Mouse (Mus musculus): Measurements from ENCODE around the gene Sfmbt1. TPM values are rescaled to one million over a fixed set of nuclear protein-coding genes. Genes with fewer than 3 reads are reported as not detected.

Sfmbt1 gene
- total RNA-seq, 2 experiments from 2014 or later: 26.7 TPM

DNA sequence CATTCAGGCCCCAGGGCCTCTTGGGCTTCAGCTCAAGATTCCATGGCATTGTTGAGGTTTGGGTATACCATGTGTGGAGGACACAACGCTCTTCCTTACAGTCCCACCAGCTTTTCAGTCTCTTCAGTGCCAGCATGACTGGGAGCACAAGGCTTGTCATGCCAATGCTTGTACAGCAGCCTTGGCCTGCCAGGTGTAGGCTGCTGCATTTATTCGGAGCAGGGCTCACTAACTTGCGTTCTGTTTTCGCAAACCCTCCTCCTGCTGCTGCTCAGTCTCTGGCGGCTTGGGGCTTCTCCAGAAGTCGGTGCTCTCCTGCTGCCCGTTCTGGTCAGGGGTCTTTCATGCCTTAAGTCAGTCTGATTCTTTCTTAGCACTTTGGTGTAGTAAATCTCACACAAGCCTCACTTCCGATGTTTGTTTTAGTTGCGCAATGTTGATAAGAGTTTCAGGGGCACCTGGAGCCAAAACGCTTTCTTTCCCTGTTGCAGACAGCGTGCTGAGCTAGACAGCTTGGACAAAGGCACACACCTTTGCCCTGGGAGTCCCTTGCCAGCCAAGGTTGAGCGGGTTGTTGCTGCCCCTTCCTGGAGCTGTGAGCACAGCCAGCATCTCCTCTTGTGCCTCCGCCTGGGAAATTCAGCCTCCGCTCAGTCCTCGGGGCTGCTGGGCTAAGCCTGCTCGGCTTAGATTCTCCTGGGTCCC lies 146.9 kb downstream of the Sfmbt1 start:
- intact Hi-C loops (cut with DNase I): loop anchor here (5.0 kb wide), 1 partner anchor 164 kb away; no protein-coding TSS in a partner anchor
- DNase-seq (ENCODE audit: extremely low spot score in 1 of 2, low spot score in 2 of 2): no peak

GRCm38 (mm10) chr14:30862368-30862767 lies 147.7 kb downstream of the Sfmbt1 start:
- no peak for DNase-seq (ENCODE audit: extremely low spot score in 1 of 2, low spot score in 2 of 2)
- intact Hi-C loops (cut with DNase I): loop anchor here (5.0 kb wide), 1 partner anchor 165 kb away; no protein-coding TSS in a partner anchor

- DNase-seq (ENCODE audit: extremely low spot score in 1 of 2, low spot score in 2 of 2): no peak
- intact Hi-C loops (cut with DNase I): loop anchor here (5.0 kb wide), 1 partner anchor 77 kb away; the partner anchor contains the start of gene Itih1
Observed at GRCm38 (mm10) chr14:30865311-30865710, 150.7 kb downstream of the Sfmbt1 start.

GRCm38 (mm10) chr14:30867042-30867441 lies 152.4 kb downstream of the Sfmbt1 start:
- DNase-seq (ENCODE audit: extremely low spot score in 1 of 2, low spot score in 2 of 2): peak; percentile 70 to 87
- intact Hi-C loops (cut with DNase I): loop anchor here (5.0 kb wide), 1 partner anchor 75 kb away; the partner anchor contains the start of gene Itih1

DNA sequence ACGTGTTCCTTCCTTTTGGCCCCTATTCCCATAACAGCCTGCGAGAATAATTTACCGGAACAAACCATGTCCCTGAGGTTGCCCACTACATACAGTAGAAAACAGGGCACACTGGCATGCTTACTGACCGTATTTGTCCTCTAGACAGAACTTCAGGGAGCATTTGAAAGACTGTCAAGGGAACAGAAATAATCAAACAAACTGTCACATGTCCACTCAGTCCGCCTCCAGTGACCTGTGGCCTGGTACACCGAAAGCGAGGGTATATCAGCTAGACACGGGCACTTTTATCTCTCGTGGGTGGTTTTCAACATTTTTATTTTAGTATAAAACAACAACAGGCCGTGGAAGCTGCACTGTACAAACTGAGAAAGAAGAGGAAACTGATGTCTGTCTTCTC lies 154.2 kb downstream of the Sfmbt1 start:
- no peak for DNase-seq (ENCODE audit: extremely low spot score in 1 of 2, low spot score in 2 of 2)
- intact Hi-C loops (cut with DNase I): loop anchor here (5.0 kb wide), 1 partner anchor 73 kb away; the partner anchor contains the start of gene Itih1

DNA sequence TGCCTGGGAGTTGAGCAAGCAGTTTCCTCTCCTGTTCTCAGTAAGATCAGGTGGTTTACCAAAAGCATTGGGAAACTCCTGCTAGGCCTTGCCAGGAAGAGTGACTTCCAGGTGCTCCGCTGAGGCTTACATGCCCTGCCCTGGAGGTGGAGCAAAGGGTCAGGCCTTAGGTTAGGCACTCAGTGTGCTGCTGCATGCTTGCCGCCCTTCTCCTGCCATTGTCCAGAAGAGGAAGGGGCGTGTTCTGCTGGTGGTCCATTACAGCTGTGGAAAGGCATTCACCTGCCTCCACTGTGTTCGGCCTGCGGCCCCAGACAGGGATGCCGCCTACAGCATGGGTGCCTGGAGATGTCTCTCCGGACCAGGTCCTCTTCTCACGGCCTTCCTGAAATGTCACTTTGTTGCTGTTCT lies 154.7 kb downstream of the Sfmbt1 start:
- DNase-seq (ENCODE audit: extremely low spot score in 1 of 2, low spot score in 2 of 2): peak in 1 of 2 experiments; percentile 60
- intact Hi-C loops (cut with DNase I): loop anchor here (5.0 kb wide), 1 partner anchor 73 kb away; the partner anchor contains the start of gene Itih1

DNA sequence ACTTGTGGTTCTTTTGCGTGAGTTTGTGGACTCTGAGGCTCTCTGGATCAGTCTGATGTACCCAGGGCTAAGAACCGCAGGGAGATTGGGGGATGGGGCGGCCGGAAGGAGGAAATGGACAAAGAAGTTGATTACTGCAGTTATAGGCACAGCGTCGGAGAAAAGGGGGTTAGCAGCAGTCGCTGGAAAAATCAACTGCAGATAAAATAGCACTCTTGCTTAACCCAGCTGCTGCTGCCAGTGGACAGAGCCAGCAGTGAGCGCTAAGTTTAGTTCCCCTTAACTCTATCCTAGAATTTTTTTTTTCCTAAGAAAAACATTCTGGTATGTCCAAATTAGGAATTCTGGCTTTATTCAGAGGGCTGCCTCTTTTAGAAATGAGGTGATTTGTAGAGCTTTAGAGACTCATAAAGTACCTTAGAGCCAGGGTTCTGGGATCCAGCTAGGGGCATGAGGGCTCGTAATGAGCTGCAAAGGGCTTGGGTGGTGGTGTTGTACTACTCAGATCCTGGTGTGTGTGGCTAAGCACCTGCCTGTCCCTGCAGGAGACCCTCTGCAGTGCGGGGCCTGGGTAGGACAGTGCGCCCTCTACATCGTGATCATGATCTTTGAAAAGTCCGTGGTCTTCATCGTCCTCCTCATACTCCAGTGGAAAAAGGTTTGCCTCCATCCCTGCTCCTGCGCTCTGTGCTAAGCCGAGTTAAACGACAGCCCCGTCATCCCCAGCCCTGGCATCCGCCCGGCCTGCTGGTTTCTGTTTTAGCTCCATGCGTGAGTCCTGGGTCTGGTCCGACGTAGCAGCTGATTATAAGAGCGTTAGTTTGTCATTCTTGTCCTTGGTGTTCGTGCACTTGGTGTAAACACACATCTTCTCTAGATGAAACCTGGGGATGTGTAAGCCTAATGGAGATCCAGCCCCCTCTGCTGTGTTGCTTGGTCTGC lies 155.8 kb downstream of the Sfmbt1 start:
- DNase-seq (ENCODE audit: extremely low spot score in 1 of 2, low spot score in 2 of 2): peak in 1 of 2 experiments; percentile 58
- intact Hi-C loops (cut with DNase I): no loop called here

Other genes with a start within 250 kb of the Sfmbt1 start
- gene Dcp1a, start 235.3 kb upstream of the Sfmbt1 start, total RNA-seq (2021): 10 to 100 TPM; 17.4 to 18.2 TPM
- gene Cacna1d, start 223.4 kb upstream of the Sfmbt1 start, total RNA-seq (2021): 10 to 100 TPM; 54.4 to 61.1 TPM
- gene Tkt, start 166.5 kb upstream of the Sfmbt1 start, total RNA-seq (2021): 100 to 1,000 TPM; 231 TPM
- gene Prkcd, start 88.6 kb upstream of the Sfmbt1 start, total RNA-seq (2021): 10 to 100 TPM; 17.1 to 19.4 TPM
- 10 to 100 TPM; 11.0 to 12.0 TPM for gene Rft1, start 60.5 kb upstream of the Sfmbt1 start, total RNA-seq (2021)
- 10 to 100 TPM; 22.6 to 24.3 TPM for gene Tmem110, start 110.7 kb downstream of the Sfmbt1 start, total RNA-seq (2021)
- gene Mustn1, start 164.4 kb downstream of the Sfmbt1 start, total RNA-seq (2021): 1 to 10 TPM; 2.2 to 2.8 TPM
- under 1 TPM in 1 of 2 experiments, not detected in 1; 0.32 TPM for gene Itih4, start 171.6 kb downstream of the Sfmbt1 start, total RNA-seq (2021)
- 1 to 10 TPM; 6.3 to 7.6 TPM for gene Itih3, start 208.9 kb downstream of the Sfmbt1 start, total RNA-seq (2021)
- gene Itih1, start 228.4 kb downstream of the Sfmbt1 start, total RNA-seq (2021): not detected
- 10 to 100 TPM; 12.8 to 14.4 TPM for gene Nek4, start 236.5 kb downstream of the Sfmbt1 start, total RNA-seq (2021)

Measured in left cerebral cortex, postnatal 10 days (tissue).